Mouse (Mus musculus): ENCODE measurements around the gene Fam214b.

Gene Fam214b

GRCm38 (mm10) chr4:43010161-43011038 lies 35.6 kb downstream of the Fam214b start, which contains the start of gene Fancg:
Gene Fancg (minus strand): TSS chr4:43010506.
- peak; percentile 88 for DNase-seq (ENCODE audit: low read depth)

- peak; percentile 87 for DNase-seq (ENCODE audit: low read depth)
These were observed 40.3 kb downstream of the Fam214b start for GRCm38 (mm10) chr4:43005765-43006164.

DNA sequence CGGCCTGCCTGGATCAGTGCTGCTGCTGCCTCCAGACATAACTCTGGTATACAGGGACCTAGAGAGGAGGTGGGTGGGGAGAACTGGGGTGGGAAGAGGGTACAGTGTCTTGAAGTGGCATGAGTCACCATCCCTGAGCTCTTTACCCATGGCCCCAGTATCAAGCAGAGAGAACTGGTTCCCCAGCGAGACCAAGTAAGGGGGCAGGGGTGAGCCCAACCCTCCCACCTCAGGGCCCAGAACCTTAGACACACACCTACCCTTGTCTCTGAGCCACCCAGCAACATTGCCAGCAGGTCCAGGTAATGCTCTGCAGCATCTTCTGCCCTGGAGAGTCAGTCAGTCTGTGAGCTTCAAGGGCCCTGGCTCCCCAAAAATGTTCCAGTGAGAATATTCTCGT lies 41.1 kb downstream of the Fam214b start:
- no peak for DNase-seq (ENCODE audit: low read depth)

DNA sequence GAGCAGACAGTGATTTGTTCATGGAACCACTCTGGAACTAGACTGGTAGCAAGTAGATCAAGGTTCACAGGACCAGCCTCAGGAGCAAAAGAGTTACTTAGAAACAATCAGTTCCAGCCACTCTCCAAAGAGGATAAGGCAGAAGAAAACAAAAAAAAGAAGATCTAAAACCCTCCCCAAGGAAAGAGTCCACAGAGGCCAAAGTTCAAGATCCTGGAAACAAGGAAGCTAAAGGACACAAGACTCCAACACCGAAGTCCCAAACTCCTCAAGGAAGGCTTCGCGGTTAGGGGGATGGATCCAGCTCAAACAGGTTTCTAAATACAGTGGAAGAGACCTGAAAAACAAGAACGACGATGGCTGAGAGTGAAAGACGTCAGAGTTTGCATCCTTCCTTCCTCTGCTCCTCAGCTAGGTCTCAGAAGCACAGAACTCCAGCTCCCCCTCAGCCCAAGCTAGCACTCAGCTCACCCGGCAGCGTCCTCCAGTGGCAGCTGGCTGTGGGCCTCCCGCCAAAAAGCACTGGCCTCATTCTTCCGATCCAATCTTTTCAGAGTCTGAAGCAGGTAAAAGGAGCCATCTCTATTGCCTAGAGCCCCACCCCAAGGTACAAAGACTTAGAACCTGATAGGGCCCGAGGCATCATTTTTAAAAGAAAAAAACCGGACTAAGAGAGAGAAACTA lies 43.1 kb downstream of the Fam214b start:
- no peak for DNase-seq (ENCODE audit: low read depth)

- DNase-seq (ENCODE audit: low read depth), result no peak
These were observed 44.7 kb downstream of the Fam214b start for GRCm38 (mm10) chr4:43001272-43001671.

- DNase-seq (ENCODE audit: low read depth), result peak; percentile 99
These were observed 45.7 kb downstream of the Fam214b start, which contains the start of gene Vcp for GRCm38 (mm10) chr4:43000141-43000986. Gene Vcp (minus strand): TSS chr4:43000507.

DNA sequence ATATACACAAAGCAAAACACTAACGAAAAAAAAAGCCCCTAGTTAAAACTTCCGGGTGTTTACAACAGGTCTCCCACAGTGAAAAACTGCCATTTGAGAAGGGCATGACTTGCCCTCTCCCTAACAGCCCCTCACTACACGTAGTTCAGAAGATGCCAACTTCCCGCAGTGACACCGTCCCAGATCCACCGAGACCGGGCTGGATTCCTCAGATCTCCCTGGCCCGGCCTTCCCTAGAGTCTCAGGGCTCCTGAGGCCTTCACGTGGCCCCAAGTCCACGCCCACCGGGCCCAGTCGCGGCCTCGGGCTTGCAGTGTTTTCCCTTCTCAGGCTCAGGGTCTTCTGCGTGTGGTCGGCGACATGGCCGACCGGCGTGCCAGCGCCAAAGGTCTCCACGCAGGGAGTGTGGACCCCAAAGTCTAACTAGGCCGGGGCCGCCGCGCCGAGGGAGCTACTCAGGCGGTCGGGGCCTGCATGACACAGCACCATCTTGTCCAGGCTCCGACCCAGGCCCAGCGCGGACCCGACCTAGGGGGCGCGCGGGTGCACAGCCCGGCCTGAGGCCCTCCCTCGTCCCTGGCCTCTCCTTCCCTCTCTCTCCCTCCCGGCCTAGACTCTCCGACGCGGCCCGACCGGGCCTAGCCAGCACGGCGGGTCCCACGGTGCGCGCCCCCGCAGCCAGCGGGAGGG lies 46.4 kb downstream of the Fam214b start:
- DNase-seq (ENCODE audit: low read depth), result peak; percentile 85

- DNase-seq (ENCODE audit: low read depth), result no peak
These were observed 48.0 kb downstream of the Fam214b start for GRCm38 (mm10) chr4:42998022-42998421.

DNA sequence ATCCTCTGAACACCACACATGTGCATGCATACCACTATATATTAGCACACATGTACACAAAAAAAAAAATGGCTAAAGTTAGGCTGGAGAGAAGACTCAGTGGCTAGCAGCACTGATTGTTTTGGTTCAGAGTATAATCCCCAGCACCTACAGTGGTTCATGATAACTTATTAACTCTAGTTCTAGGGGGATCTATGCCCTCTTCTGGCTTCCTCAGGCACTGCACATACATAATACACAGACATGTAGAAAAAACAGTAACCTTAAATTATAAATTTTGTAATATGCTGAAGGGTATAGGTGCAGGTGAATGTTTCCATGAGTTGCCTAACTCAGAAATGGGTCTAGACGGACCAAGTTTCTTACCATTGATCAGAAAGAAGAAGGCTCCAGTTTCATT lies 57.7 kb downstream of the Fam214b start:
- DNase-seq (ENCODE audit: low read depth), result peak; percentile 37
